Mouse (Mus musculus) cortical plate, adult 2 months (tissue): Measurements from ENCODE around the gene Tmem220.

Source experiments
- CTCF ChIP-seq: fragments of 200-500 bp; IDR thresholded peaks from 2 replicates; pipeline ENCODE4 v1.5.1; 2011; ENCODE audit warnings: mild to moderate bottlenecking, control low read depth, low read length; ENCODE audit not compliant: insufficient read depth; ENCODE audit errors: extremely low read depth
- POLR2A ChIP-seq: fragments of 200-500 bp; IDR thresholded peaks from 2 replicates; pipeline ENCODE4 v1.6.1; 2011; ENCODE audit warnings: mild to moderate bottlenecking, low read length, control low read depth; ENCODE audit not compliant: insufficient read depth; ENCODE audit errors: extremely low read depth

GRCm38 (mm10) chr11:67080168-67080567 lies 55.2 kb downstream of the Tmem220 start:
- TF ChIP-seq POLR2A, result no peak
- peak; percentile 76 for TF ChIP-seq CTCF
